Mouse (Mus musculus) monocyte, adult 5-6 weeks (primary cell): Measurements from ENCODE around the gene Ccdc115. TPM values are rescaled to one million over a fixed set of nuclear protein-coding genes. Genes with fewer than 3 reads are reported as not detected.
A peak's percentile ranks its signal among the peaks of the same experiment; 100 is the strongest.
"Not testable (repeated sequence)": the region's sequence is repeated elsewhere in the genome, so short reads cannot be mapped to it uniquely, and the experiment has no call there.

Experiments
- ATAC-seq: fragments of 153-309, 156-312 bp; replicated peaks from 2 replicates; pipeline ENCODE4 v1.8.0; 2017; ENCODE audit warnings: mild to moderate bottlenecking; ENCODE audit not compliant: low TSS enrichment, insufficient number of reproducible peaks, severe bottlenecking, poor library complexity, low FRiP score
- total RNA-seq: library from RNA; stranded (forward); fragments of 200-1000, 200-491, 200-594 nt; gene quantifications from 3 replicates; pipeline ENCODE4 v1.2.3, GENCODE M21; 2017

Gene Ccdc115
- total RNA-seq, 1 experiment from 2014 or later, result 46.3 TPM

DNA sequence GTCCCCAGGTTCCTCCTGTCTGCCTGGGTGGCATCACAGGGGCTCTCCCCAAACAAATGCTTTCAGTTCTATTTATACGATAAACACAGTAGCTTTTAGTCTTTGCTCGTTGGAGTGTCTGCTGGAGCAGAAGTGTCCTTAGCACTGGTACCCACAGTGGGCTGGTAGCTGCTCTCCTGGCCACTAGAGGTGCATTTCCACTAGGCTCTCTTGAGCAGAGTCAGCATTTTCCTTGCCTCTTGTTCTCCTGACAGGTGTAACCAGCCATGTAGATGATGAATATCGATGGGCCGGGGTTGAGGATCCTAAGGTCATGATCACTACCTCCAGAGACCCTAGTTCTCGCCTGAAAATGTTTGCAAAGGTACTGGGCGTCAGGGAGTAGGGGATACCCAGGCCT lies 3.7 kb upstream of the Ccdc115 start:
- no peak for ATAC-seq

GRCm38 (mm10) chr1:34439961-34440630 lies 624 bp upstream of the Ccdc115 start:
- ATAC-seq, result peak; percentile 8; the same call in 1 of the 2 replicates

DNA sequence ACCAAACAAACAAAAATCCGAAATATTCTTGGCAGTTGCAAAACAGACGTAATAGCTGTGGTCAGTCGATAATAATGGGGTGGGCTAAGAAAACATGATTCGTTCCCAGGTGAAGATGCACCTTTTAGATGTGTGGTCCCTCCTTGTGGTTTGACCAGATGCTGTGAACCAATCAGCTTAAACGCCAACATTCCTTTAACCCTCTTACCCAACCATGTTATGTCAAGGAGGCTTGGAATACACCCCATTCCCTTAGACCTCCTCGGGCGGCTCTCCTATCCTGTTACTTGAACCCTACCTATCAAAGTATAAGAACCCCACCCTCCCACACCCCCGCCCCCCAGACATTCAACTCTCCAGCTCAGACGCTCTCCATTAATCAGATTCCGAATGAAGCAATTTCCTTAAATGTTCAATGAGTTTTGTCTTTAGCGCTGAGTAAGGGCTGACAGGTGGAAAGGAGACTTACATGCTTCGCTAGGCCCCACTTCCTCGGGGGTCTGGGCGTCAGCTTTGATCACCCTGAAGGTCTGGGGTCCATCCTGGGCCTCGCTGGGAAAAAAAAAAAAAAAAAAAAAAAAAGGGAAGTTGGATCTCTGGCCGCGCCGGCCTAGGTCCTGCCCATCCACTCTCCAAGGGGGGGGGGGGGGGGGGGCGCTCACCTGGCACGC lies 956 bp downstream of the Ccdc115 start:
- no peak for ATAC-seq

GRCm38 (mm10) chr1:34437366-34437765 lies 2.1 kb downstream of the Ccdc115 start:
- ATAC-seq, result not testable (repeated sequence)

DNA sequence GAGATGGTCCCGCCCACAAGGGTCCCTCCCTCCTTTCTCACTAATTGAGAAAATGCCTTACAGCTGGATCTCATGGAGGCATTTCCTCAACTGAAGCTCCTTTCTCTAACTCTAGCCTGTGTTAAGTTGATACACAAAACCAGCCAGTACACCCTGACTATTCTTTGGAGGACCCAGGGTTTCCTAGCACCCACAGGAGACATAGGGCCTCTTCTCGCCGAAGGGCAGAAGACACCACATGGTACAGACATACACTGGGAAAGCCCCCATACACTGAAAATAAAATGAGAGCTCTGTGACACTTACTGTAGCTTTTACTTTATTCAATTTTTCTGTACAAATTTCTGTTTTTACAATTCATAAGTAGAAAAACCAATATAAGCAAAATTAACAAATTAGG lies 3.1 kb downstream of the Ccdc115 start:
- no peak for ATAC-seq

DNA sequence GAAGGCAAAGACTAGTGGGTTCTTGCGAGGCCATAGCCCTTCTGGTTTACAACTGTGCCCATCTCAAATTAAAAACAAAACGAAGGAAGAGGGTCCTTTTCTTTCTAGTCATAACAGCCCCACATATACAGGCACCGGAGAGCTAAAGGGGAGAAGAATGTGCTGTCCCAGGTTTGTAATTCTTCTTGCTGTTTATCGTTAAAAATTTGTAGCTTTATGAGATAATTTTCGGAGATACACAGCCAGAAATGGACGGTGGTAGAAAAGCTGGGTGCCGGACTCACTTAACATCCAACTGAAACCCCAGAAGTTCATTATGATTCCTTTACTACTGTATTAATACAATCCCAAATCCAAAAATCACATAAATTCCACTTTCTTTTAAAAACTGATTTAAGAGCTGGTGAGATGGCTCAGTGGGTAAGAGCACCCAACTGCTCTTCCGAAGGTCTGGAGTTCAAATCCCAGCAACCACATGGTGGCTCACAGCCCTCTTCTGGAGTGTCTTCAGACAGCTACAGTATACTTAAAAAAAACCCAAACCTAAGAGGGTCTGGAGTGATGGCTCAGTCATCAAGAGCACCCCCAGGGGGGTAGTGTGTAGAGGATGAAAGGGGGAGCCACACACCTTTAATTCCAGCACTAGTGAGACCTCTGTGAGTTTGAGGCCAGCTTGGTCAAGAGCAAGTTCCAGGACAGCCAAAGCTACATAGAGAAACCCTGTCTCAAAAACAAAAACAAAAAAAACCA lies 3.9 kb downstream of the Ccdc115 start:
- no peak for ATAC-seq

- ATAC-seq, result peak; percentile 11
Measured at GRCm38 (mm10) chr1:34434660-34435160, 4.8 kb downstream of the Ccdc115 start.

DNA sequence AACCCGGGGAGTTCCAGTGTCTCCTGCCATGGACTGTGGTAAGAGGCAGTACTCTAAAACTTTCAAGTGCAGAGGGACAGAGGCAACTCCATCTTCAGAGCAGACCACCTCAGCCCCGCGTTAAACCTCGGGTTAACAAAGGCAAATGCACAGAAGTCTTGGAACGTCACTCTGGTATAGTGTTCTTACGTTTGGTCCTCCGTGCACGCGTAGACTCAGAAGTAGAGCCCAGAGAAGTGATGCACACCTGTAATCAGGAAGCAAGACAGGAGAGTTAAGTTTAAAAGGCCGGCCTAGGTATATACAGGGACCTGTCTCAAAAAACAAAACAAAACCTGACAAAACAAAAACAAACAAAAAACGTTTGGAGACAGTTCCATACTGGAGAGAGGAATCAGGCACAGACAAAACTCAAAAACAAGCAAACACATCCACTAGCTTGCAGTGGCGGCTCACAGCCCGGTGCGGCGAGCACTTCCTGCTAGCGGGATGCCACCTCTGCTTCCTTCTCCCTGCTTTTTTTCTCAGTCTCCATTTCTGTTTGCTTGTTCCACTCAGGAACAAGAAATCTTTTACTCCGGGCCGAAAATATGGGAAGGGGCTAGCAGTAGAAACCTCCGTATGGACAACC lies 5.5 kb downstream of the Ccdc115 start:
- no peak for ATAC-seq

GRCm38 (mm10) chr1:34432776-34433481 lies 6.5 kb downstream of the Ccdc115 start:
- ATAC-seq, result 0 out of 2 replicates have a peak, but pooled peaks have one; percentile 28

DNA sequence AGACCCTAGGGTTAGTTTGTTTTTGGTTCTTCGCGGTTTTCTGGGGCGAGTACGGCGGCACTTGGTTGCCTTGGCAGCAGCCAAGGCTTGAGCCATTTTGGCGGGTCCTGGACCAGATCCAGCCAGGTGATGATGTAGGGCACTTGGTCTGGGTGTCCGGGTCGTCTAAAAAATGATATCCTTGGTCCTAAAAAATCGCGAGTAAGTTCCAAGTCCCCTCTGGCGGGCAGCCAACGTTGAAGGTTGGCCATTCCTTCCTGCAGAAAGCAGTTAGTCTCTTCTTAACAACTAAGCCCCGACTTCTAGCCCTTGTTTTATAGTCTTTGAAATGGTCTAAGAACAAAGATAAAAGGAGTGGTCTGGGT lies 7.1 kb downstream of the Ccdc115 start:
- ATAC-seq, result no peak

GRCm38 (mm10) chr1:34431431-34431830 lies 8.0 kb downstream of the Ccdc115 start:
- no peak for ATAC-seq

DNA sequence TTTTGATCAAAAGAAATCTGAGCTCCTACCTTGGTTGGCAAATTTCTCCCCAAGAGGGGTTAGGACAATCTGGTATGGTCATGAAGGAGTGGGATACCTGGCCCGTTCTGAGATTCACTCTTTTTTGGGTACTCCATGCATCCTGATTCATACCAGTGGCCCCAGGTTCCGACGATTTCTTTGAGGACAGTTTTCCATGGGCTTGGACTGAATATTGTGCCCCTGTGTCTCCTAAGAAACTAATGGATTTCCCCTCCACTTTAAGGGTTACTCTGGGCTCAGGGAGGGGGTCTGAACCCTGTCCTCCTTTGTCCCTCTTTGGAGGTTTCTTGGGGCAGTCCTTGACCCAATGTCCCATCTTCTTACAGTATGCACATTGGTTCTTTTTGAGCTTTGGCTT lies 8.5 kb downstream of the Ccdc115 start:
- no peak for ATAC-seq

- no peak for ATAC-seq
Measured at GRCm38 (mm10) chr1:34429281-34429680, 10.2 kb downstream of the Ccdc115 start.

GRCm38 (mm10) chr1:34428466-34428865 lies 11.0 kb downstream of the Ccdc115 start:
- ATAC-seq, result no peak

- ATAC-seq, result no peak
Measured at GRCm38 (mm10) chr1:34399182-34399953, 40.1 kb downstream of the Ccdc115 start.

GRCm38 (mm10) chr1:34396321-34396720 lies 43.2 kb downstream of the Ccdc115 start:
- ATAC-seq, result no peak

DNA sequence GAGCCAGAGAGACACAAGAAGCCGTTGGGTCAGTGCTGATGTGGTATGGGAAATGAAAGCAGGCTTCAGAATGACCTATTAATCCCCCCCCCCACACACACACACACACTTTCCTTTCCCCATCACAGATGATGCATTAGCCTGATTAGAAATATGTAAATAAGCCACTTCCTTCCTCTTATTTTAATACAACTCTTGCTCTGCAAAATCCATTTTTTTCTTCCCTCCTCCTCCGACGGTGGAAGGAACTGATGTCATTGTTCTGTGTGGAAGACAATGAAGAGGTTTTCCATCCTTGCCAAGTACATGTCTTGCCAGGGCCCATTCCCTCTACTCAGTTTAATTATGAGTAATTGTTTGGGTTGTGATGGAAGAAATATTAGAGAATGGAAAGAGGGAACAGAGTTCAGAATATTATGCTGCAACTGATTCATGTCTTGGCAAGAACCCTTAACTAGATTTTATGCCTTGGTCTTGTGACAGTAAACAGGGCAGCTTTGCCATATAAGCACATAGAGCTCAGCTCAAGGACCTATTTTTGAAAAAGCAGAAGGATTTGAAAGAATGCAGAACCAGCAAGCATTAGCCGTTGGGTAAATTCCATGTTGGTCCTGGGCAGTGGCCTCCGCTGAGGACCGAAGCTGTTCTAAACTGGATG lies 50.1 kb downstream of the Ccdc115 start:
- 0 out of 2 replicates have a peak, but pooled peaks have one; percentile 17 for ATAC-seq
